Mouse (Mus musculus) G1E (cell line): ENCODE measurements around the gene Afmid.
"Not testable (repeated sequence)": the region's sequence is repeated elsewhere in the genome, so short reads cannot be mapped to it uniquely, and the experiment has no call there.

Source experiments
- CTCF ChIP-seq: IDR thresholded peaks from 2 replicates; pipeline ENCODE4 v1.5.1; 2012; ENCODE audit warnings: low read depth, low read length, inconsistent platforms, mixed read lengths
- GATA1 ChIP-seq: IDR thresholded peaks from 2 replicates; pipeline ENCODE4 v1.6.1; 2012; ENCODE audit warnings: borderline replicate concordance, low read length, inconsistent platforms, mixed read lengths

- TF ChIP-seq CTCF, GATA1: not testable (repeated sequence)
Measured at GRCm38 (mm10) chr11:117815850-117816249, 9.9 kb upstream of the Afmid start.
